Mouse (Mus musculus) myocyte (in vitro differentiated cells): ENCODE data around the gene Asprv1.
A peak's percentile ranks its signal among the peaks of the same experiment; 100 is the strongest.

Experiments
- E2F4 ChIP-seq: IDR thresholded peaks from one replicate; pipeline ENCODE4 v1.6.1; 2011; ENCODE audit warnings: mild to moderate bottlenecking, control low read depth, moderate library complexity; ENCODE audit not compliant: insufficient read depth
- MAX ChIP-seq: IDR thresholded peaks from one replicate; pipeline ENCODE4 v1.6.1; 2011; ENCODE audit warnings: low read depth, mild to moderate bottlenecking, control low read depth
- MYOG ChIP-seq, 3 experiments: IDR thresholded peaks; one replicate each; pipeline ENCODE4 v1.6.1; 2011; ENCODE audit warnings: control low read depth in 2 of 3, low read depth in 2 of 3, mild to moderate bottlenecking in 2 of 3; ENCODE audit not compliant: insufficient read length in 2 of 3, control insufficient read depth in 1 of 3, insufficient read depth in 1 of 3
- POLR2AphosphoS2 ChIP-seq: IDR thresholded peaks from one replicate; pipeline ENCODE4 v1.6.1; 2011; ENCODE audit warnings: low read depth, control low read depth; ENCODE audit not compliant: insufficient read length
- TCF12 ChIP-seq: IDR thresholded peaks from one replicate; pipeline ENCODE4 v1.6.1; 2011; ENCODE audit warnings: mild to moderate bottlenecking, control low read depth; ENCODE audit not compliant: poor library complexity, insufficient read depth, severe bottlenecking

DNA sequence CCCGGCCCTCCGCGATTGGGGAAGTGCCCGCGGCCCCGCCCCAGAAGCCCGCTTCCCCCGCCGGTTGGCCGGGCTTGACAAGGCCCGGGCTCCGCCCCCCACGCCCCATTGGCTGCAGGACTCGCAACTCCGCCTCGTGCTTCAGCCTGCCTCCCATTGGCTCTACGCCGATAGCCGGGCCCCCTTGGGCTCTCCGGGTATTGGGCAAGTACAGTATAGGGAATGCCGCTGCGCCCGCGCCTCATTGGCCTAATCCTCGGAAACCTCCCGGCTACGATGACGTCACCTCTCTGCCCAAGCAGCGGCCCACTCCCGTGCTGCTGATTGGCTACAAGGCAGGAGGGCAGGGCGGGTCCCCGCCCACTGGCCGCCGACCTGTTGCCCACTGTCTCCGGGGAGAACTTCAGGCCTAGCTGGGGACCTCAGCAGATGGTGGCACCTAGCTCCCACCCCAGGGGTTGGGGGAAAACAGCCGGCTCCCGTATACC is 41.3 kb downstream of the Asprv1 start:
- TF ChIP-seq MYOG (IDR thresholded peaks at IDR 0.05; ENCODE audit: control insufficient read depth in 1 of 3, insufficient read depth in 1 of 3, insufficient read length in 2 of 3, low read depth in 2 of 3) (no peak), TCF12 (no peak), E2F4 (no peak), MAX (no peak), POLR2AphosphoS2 (peak; percentile 80)
